Mouse (Mus musculus): ENCODE results near the gene Slc28a1. TPM values are rescaled to one million over a fixed set of nuclear protein-coding genes. Genes with fewer than 3 reads are reported as not detected.

Gene Slc28a1
- not detected in 4 replicates for total RNA-seq (2023; ENCODE audit: inconsistent age)

GRCm38 (mm10) chr7:81114555-81114954, at the start of gene Slc28a1:
Gene Slc28a1, plus strand, starts transcription at chr7:81114799.

GRCm38 (mm10) chr7:81213347-81214152, 99.0 kb downstream of the Slc28a1 start, which contains the start of gene Pde8a:
Gene Pde8a, plus strand, starts transcription at chr7:81213596.

Other genes with a start within 250 kb of the Slc28a1 start
- 14.7 to 21.3 TPM (median 18.3 TPM) in 4 replicates for gene Wdr73, start 213.5 kb upstream of the Slc28a1 start, total RNA-seq (2023; ENCODE audit: inconsistent age)
- gene Nmb, start 209.7 kb upstream of the Slc28a1 start, total RNA-seq (2023; ENCODE audit: inconsistent age): 11.0 to 13.3 TPM (median 11.3 TPM) in 4 replicates
- 78.0 to 99.4 TPM (median 83.5 TPM) in 4 replicates for gene Sec11a, start 167.0 kb upstream of the Slc28a1 start, total RNA-seq (2023; ENCODE audit: inconsistent age)
- gene Zfp592, start 121.1 kb upstream of the Slc28a1 start, total RNA-seq (2023; ENCODE audit: inconsistent age): 91.0 to 128 TPM (median 110 TPM) in 4 replicates
- gene Alpk3, start 57.2 kb upstream of the Slc28a1 start, total RNA-seq (2023; ENCODE audit: inconsistent age): 0.21 to 0.54 TPM (median 0.34 TPM) in 4 replicates
- 12.4 to 17.0 TPM (median 14.7 TPM) in 4 replicates for gene Pde8a, start 98.8 kb downstream of the Slc28a1 start, total RNA-seq (2023; ENCODE audit: inconsistent age)
- gene Rps17, start 230.5 kb downstream of the Slc28a1 start, total RNA-seq (2023; ENCODE audit: inconsistent age): 1,643 to 1,736 TPM (median 1,697 TPM) in 4 replicates

Data from B cell, adult (primary cell).